Mouse (Mus musculus): ENCODE measurements around the gene Mindy3.

Gene Mindy3

DNA sequence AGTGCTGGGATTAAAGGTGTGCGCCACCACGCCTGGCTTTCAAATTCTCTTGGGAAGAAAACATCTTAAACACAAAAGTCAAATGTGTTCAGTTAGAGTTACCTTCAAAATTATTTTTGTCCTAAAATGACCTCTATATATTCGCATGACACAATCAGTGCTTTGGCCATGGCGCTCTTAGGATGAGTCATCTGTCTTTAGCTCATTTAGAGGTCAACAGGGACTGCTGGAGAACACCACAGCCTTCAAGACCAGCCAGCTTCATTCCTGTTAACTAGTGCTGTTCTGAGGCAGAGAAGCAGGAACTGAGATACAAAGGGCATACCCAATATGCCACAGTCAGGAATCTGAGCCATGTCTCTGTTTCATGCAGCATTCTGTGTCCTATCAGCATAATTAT, 47.9 kb downstream of the Mindy3 start:
- DNase-seq (ENCODE audit: low spot score in 2 of 2), result no peak

- no peak for DNase-seq (ENCODE audit: low spot score in 2 of 2)
Measured at GRCm38 (mm10) chr2:12368451-12368850, 50.8 kb downstream of the Mindy3 start.

DNA sequence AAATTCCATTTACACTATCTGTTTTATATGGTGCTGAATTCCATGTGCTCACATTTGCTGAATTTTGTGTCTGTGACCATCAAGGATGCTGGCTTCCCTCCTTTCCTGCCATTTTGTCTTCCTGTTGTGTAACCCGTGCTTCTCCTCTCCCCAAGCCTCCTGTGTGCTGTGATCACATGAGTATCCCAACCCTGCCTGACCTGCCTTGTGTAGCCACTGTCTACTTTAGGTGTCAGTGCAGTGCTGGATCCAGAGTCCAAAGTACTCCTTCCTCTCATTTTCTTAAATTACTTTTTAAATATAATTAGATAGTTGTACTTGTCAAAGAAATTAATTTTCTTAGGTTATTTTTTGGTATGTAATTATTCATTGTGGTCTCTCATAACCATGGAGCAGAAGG, 51.3 kb downstream of the Mindy3 start:
- no peak for DNase-seq (ENCODE audit: low spot score in 2 of 2)

GRCm38 (mm10) chr2:12361310-12361709, 58.0 kb downstream of the Mindy3 start:
- DNase-seq (ENCODE audit: low spot score in 2 of 2), result no peak

DNA sequence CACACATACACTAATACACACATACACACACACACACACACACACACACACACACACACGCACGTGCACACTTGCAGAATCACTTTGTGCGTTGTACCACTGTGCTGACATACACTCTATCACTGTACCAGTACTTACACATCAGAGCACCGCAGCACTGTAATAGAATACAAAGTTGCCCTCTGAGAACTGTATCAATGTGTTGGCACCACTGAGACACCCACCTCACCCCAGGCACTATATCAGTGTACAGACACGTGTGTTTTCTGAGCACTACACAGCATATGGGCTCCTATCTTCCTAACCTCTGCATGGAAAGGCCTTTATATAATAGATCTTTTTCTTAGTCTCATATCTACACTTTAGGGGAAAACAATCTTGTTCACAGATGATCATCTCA, 64.4 kb downstream of the Mindy3 start:
- DNase-seq (ENCODE audit: low spot score in 2 of 2), result no peak

DNA sequence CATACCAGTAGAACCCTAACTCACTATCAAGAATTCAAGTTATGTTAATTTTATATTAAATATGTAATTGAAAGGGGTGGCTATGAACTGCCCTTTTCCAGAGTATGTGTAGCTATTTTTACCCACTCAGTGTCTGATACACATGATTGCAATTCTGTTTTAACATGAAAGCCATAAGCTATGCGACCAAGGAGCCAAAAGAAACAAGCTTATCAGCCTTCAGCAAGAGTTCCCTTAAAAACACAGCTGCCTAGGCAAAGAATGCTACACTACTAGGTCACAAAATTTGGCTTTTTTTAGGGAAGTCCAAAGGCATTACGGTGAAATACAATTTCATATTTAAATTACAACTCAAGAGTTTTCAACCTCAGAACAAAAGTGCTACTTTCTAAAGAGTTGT, 70.4 kb downstream of the Mindy3 start:
- DNase-seq (ENCODE audit: low spot score in 2 of 2), result no peak

- no peak for DNase-seq (ENCODE audit: low spot score in 2 of 2)
Measured at GRCm38 (mm10) chr2:12331962-12332361, 87.3 kb downstream of the Mindy3 start.

DNA sequence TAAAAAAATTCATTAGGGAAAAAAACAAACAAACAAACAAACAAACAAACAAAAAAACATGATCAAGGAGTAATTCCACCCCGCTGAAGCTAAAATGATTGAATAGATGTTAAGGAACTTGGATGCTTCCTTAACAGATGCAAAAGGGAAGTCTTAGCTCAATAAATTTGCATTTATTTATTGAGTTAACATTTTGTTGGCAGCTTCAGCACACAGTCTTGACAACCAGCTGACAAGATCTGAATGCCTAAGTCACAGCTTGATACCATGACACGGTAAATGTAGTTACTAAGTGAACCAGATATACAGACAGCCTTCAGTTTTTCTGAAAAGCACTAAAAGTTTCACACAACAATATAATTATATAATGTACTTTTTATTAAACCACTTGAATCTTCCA, 89.7 kb downstream of the Mindy3 start:
- DNase-seq (ENCODE audit: low spot score in 2 of 2), result no peak

- DNase-seq (ENCODE audit: low spot score in 2 of 2), result no peak
Measured at GRCm38 (mm10) chr2:12329068-12329407, 90.2 kb downstream of the Mindy3 start.

GRCm38 (mm10) chr2:12328355-12329067, 90.8 kb downstream of the Mindy3 start:
- DNase-seq (ENCODE audit: low spot score in 2 of 2), result no peak

DNA sequence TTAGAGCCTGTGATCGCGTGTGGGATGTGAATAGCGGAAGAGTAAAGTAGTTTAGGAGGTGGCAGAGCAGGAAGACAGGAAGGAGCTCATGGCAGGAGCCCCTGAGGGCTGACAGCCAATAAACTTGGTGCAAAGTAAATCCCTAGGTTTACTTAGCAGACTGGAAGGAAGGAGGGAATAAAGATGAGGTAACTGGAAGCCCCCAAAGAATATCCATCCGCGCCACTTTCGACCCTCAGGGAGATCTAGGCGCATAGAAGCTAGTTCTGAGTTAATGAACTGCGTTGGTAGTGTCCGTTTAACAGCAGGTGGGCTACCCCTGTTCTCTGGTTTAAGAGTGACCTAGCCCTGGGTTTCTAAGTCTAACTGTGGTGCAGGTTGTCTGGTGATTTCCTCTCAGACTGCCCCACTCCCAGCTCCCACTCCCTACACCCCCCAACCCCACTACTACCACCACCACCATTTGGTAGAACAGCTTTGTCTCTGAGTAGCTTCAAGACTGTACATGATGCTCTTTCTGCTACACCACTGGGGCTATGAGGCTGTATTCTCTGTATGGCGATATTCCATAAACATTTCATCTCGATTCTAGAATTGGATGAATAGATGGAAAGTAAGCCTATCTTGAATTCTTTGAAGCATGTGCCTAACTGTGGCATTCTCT, 91.4 kb downstream of the Mindy3 start:
- DNase-seq (ENCODE audit: low spot score in 2 of 2), result no peak

DNA sequence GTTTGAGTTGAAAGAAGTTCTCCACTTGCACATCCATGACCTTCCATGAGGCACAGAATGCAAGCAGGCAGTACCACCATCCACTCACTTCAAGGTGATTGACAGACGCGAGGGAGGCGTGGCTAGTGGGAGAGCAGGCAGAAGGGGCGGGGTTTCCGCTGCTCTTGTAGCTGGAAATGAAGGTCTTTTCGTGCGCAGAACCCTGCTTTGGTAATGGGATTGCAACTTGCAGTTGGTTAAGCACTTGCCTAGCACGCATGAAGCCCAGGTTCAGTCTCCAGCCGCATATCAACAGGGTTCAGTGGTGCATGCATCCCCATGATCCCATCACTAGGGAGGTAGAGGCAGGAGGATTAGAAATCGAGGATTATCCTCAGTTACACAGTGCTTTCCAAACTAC, 92.1 kb downstream of the Mindy3 start:
- DNase-seq (ENCODE audit: low spot score in 2 of 2), result peak; percentile 14 to 26

- DNase-seq (ENCODE audit: low spot score in 2 of 2), result no peak
Measured at GRCm38 (mm10) chr2:12325868-12326267, 93.4 kb downstream of the Mindy3 start.

DNA sequence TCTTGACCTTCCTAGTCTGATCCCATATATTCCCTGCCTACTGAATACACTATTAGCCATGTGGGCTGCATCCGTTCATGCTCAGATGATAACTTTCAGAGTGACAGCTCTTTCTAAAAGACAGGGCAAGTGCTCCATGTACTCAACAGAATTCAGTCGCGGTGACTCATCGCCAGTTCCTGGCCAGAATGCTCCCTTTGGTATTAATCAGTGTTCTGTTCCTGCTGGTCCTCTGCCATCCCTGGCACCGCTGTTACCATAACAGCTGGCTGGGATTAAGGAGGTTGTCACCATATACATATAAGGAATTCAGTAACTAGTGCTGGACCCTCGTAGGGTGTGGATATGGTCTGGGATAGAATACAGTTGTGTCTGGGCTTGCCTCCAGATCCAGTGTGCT, 93.9 kb downstream of the Mindy3 start:
- DNase-seq (ENCODE audit: low spot score in 2 of 2), result no peak

DNA sequence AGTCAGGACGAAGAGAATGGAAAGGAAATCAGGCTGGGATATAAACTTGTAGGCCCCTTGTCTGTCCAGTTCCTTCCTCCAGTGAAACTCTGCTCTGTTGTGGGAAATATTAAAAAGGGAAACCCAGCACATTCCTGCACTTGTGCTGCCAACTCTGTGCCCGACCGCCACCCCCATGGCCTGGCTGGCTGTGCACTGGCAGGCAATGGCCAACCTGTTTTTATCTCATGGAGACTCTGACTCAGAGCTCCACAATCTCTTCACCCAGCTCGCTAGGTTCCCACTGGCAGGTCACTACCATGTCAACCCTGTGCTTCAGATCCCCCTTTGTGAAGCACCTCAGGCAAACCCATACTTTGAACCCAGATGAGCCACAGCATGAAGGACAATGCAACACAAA, 98.4 kb downstream of the Mindy3 start:
- DNase-seq (ENCODE audit: low spot score in 2 of 2), result no peak

GRCm38 (mm10) chr2:12318715-12319114, 100.6 kb downstream of the Mindy3 start:
- no peak for DNase-seq (ENCODE audit: low spot score in 2 of 2)

DNA sequence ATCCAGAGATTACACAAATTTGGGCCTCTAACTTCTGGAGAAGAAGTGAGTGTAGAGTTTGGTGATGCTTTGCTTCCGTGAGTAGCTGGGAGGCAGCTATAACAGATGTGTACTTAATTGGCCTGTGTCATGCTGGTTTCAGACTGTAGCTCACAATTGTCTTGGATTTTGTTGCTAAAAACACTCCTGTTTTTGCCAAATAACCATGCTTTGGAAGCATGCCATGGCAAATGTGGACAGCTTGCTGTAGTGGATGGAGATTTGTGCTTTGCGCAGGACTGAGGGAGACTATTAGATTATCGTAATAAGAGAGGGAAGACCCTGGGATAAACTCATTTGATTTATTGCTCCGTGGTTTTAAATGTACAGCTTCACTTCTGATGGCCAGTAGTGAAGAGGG, 101.2 kb downstream of the Mindy3 start:
- DNase-seq (ENCODE audit: low spot score in 2 of 2), result no peak

- DNase-seq (ENCODE audit: low spot score in 2 of 2), result peak in 1 of 2 experiments; percentile 61
Measured at GRCm38 (mm10) chr2:12317343-12317742, 101.9 kb downstream of the Mindy3 start.

GRCm38 (mm10) chr2:12316361-12316760, 102.9 kb downstream of the Mindy3 start:
- no peak for DNase-seq (ENCODE audit: low spot score in 2 of 2)

- no peak for DNase-seq (ENCODE audit: low spot score in 2 of 2)
Measured at GRCm38 (mm10) chr2:12314028-12314427, 105.2 kb downstream of the Mindy3 start.

- DNase-seq (ENCODE audit: low spot score in 2 of 2), result no peak
Measured at GRCm38 (mm10) chr2:12308466-12308865, 110.8 kb downstream of the Mindy3 start.

GRCm38 (mm10) chr2:12307311-12307710, 112.0 kb downstream of the Mindy3 start:
- DNase-seq (ENCODE audit: low spot score in 2 of 2), result no peak

DNA sequence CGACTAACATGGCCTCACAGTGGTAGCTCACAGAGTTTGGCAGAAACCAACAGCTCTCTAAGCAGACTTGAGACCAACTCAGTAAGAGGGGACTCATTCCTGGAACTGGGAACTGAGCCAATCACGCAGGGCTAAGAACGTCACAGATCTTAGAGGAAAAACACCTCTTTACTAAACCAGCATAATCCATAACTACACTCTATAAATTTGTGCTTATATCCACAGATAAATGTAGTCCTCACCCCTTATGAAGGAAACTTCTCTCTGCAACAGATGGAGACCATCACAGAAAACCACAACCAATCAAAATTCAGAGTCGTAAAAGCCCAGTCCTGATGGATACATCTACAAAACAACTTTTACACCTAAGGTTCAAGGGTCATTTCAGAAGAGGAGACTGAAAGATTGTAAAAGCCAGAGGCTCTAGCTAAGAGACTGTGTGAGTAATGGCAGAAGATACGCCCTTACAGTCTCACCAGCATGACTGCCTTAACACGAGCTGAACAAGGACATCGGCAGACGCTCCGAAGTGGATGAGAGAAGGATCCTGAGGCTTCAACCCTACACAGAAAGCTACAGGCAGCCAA, 114.1 kb downstream of the Mindy3 start:
- DNase-seq (ENCODE audit: low spot score in 2 of 2), result no peak
